Mouse (Mus musculus): Measurements from ENCODE around the gene Gramd4. TPM values are rescaled to one million over a fixed set of nuclear protein-coding genes. Genes with fewer than 3 reads are reported as not detected.
"Not testable (repeated sequence)": the region's sequence is repeated elsewhere in the genome, so short reads cannot be mapped to it uniquely, and the experiment has no call there.

Gramd4 gene
- total RNA-seq, 2 experiments from 2014 or later: 3.3 to 8.4 TPM

GRCm38 (mm10) chr15:86087591-86088149 is 30.2 kb downstream of the Gramd4 start:
- no peak for ATAC-seq (replicated peaks; ENCODE audit: low FRiP score, poor library complexity, severe bottlenecking)

- no peak for ATAC-seq (replicated peaks; ENCODE audit: low FRiP score, poor library complexity, severe bottlenecking)
Measured at GRCm38 (mm10) chr15:86088266-86088790, 30.8 kb downstream of the Gramd4 start.

DNA sequence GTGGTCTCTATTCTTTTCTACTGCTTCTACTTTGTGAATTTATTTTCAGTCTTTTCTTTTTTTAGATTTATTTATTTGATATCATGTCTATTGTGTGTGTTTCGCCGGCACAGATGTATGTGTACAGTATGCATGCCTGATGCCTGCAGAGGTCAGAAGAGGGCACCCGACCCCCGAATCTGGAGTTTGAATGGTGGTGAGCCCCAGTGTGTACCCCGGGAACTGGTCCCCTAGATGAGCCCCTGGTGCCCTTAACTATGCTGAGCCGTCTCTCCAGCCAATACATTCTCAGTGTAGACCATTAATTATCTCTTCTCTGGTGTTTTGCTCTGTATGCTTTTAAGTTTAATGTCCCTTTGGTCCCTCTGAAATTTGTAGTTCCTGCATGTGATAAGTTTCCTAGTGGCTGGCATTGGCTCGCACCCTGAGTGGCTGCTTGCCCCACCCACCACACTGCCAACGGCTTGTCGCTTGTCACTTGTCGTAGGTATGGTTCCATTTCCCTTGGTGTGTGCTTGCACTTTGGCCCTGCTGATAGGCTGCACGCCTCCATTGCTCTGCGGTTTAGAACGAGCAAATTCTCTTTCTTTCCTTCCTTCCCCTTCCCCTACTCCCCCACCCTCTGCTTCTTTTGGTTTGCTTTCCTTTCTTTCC is 31.7 kb downstream of the Gramd4 start:
- ATAC-seq (replicated peaks; ENCODE audit: low FRiP score, poor library complexity, severe bottlenecking): peak; percentile 58; the same call in 1 of the 2 replicates

DNA sequence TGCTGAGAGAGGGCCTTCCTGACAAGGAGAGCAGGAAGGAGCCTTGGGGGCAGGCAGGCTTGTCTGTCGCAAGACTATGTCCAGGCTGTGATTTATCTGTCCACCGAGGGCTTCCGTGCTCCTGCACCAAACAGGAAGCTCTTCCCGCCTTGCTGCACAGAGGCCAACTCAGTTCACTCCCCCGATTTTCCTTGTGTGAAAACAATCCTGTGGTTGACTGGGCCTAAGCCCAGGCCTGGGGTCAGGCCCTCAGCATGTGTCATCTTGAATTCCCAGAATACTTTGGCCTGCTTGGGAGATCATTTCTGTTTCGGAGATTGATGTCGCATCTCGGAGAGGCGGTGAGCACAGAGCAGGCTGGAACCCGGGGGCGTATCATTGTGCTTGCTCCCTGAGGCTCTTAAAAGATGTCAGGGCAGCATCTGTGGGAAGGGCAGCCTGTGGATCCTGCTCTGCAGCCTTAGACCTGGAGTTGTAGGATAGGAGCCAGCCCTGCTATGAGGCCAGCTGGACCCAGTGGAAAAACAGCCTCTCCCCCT is 32.6 kb downstream of the Gramd4 start:
- ATAC-seq (replicated peaks; ENCODE audit: low FRiP score, poor library complexity, severe bottlenecking): no peak

- ATAC-seq (replicated peaks; ENCODE audit: low FRiP score, poor library complexity, severe bottlenecking): no peak
Measured at GRCm38 (mm10) chr15:86090578-86090977, 33.1 kb downstream of the Gramd4 start.

DNA sequence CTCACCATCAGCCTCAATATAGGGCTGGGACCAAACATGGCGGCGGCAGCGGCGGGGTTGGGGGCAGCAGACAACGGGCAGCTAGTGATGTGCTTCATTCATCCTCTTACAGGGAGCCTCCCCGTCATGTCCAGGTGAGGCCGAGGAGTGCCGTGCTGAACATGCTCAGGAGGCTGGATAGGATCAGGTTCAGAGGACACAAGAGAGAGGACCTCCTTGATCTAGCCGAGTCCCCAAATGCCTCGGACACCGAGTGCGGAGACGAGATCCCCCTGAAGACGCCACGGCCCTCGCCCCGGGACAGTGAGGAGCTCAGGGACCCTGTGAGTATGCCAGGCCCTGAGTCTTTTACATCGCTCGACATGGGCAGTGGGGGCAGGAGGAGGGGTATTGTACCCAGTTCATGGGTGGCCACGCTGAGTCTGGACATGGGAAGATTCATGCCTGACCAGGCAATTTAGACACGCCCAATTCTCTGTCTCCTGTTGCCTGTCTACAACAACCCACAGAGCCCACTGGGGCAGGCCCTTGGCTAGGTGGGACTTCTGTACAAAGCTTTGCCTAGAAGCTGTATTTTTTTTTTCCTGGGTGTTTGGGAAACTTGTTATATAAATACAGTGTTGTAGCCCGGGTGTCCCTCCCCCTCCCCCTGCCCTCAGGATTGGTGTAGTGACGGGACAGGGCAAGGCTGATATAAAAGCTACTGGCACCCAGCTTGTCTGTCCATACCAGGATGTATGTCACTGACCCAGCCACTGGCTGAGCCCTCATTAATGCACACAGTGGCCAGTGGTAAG is 33.9 kb downstream of the Gramd4 start:
- no peak for ATAC-seq (replicated peaks; ENCODE audit: low FRiP score, poor library complexity, severe bottlenecking)

DNA sequence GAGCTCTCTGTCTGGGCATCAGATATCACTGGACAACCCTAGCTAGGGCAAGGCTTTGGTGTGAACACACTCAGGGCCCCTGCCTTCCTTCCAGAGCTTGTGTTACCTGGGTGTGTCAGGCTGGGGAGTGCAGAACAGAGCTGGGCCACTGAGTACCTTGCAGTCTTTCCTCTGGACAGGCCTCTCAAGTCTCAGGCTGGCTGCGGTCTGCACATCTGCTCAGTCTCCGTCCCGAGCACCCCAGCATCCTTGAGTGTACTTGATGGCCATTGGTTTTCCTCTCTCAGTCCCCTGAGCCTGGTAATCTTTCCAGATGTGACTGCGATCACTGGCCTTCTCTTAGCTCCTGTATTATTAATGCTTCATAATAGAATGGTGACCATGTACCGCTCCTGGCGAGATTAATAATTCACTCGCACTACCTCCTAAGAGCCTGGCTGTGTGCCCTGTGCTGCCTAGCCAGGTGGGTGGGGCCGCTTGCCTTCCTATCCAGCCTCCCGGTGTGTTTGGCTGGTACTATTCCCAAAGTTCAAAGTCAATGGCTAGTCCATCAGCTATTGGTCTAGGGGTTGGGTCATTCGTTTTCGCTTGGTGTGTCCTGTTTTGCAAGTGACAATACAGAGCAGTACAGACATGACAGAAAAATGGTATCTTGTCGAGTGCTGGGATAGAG is 34.6 kb downstream of the Gramd4 start:
- ATAC-seq (replicated peaks; ENCODE audit: low FRiP score, poor library complexity, severe bottlenecking): no peak

- no peak for ATAC-seq (replicated peaks; ENCODE audit: low FRiP score, poor library complexity, severe bottlenecking)
Measured at GRCm38 (mm10) chr15:86093236-86093635, 35.7 kb downstream of the Gramd4 start.

GRCm38 (mm10) chr15:86094324-86095121 is 37.0 kb downstream of the Gramd4 start:
- no peak for ATAC-seq (replicated peaks; ENCODE audit: low FRiP score, poor library complexity, severe bottlenecking)

- no peak for ATAC-seq (replicated peaks; ENCODE audit: low FRiP score, poor library complexity, severe bottlenecking)
Measured at GRCm38 (mm10) chr15:86095722-86096603, 38.5 kb downstream of the Gramd4 start.

DNA sequence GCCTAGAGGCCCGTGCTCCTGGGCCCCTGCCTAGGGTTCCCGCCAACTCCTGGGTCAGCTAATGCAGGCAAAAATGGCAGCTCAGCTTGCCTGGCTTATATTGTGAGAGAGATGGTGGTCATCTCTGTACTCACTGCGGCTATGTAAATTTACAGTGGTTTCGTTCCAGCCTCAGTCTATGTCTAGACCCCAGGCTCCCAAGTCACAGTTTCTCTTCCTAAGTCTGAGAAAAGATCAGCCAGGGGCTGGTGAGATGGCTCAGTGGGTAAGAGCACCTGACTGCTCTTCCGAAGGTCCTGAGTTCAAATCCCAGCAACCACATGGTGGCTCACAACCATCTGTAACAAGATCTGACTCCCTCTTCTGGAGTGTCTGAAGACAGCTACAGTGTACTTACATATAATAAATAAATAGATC is 39.1 kb downstream of the Gramd4 start:
- not testable (repeated sequence) for ATAC-seq (replicated peaks; ENCODE audit: low FRiP score, poor library complexity, severe bottlenecking)

DNA sequence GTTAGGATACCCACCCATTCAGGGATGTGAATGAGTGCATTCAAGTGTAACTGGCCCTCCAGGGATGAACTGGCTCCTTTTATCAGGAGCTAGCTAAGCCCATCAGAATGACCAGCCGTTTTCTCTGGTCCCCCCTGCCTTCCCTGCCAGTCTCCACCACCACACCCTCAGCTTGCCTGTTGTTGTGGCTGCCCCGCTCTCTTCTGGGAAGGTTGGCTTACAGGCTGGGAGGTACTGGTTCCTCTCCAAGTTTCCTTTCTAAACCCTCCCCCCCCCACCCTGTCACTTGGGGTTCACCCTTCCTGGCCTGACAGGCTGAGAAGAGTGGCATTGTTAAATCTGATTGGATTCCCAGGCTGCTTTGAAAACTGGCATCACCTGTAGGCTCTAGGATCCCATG is 40.4 kb downstream of the Gramd4 start:
- no peak for ATAC-seq (replicated peaks; ENCODE audit: low FRiP score, poor library complexity, severe bottlenecking)

GRCm38 (mm10) chr15:86101585-86101984 is 44.1 kb downstream of the Gramd4 start:
- no peak for ATAC-seq (replicated peaks; ENCODE audit: low FRiP score, poor library complexity, severe bottlenecking)

DNA sequence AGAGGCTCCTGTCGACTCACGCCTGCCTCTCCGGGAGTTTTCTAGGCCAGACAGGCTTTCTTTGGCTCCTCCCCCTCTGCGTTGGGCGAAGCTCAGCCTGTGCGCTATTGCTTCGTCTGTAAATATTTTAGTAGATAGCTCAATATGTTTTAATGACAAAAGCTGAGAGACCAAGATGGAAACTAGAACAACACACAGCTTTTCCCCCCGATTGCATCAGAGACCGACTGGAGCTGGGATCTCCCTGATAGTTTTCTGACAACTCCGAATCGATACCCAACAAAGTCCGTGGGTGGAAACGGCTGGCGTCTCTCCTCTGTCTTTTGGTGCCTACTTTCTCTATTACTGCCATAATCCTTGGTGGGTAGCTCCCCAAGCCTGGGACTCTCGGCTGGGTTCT is 44.8 kb downstream of the Gramd4 start:
- no peak for ATAC-seq (replicated peaks; ENCODE audit: low FRiP score, poor library complexity, severe bottlenecking)

DNA sequence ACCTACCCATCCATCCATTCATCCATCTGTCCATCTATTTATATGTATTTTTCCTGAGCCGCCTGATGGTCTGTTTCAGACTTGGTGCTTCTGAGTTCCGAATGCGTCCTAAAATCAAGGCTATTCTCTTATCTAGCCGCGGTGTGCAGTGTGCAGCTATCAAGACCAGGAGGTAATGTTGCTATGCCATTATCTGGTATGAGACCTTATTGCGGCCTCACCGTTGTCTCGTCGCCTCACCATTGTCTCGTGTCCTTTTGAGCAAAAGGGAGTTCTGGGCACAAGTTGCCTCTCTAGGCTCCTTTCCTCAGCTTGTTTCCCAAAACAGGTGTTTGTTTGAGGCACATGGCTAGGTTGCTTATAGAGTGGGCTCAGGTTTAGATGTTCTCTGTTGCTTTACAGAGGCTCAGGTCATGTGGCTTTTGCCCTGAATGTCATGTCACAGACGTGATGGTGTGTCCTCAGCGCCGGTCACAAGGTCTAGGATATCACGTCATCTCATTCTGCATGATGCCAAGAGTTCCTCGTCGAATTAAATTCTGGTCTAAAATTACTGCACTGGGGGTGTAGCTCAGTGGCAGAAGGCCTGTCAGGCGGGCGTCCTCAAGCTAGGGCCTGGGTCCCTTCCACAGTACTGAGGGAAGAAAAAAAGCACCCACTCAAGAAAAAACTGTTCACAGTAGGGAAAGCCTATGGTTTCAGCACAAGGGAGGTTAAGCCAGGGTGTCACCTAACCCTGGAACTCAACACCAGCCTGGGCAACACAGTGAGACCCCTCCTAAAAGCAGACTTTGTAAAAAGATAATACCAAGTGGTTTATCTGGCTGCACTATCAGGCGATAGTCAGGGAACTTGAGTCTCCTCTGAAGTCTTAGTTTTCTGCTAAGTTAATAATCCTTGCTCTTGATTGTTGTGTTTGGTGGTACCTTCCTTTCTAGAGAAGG is 47.2 kb downstream of the Gramd4 start:
- peak; percentile 68 for ATAC-seq (replicated peaks; ENCODE audit: low FRiP score, poor library complexity, severe bottlenecking)

- peak; percentile 80 for ATAC-seq (replicated peaks; ENCODE audit: low FRiP score, poor library complexity, severe bottlenecking)
Measured at GRCm38 (mm10) chr15:86105345-86105697, 47.8 kb downstream of the Gramd4 start.

GRCm38 (mm10) chr15:86105751-86106150 is 48.3 kb downstream of the Gramd4 start:
- no peak for ATAC-seq (replicated peaks; ENCODE audit: low FRiP score, poor library complexity, severe bottlenecking)
